Mouse (Mus musculus) brown adipose tissue, adult 24 weeks (tissue): Measurements from ENCODE around the gene Defa33. TPM values are rescaled to one million over a fixed set of nuclear protein-coding genes. Genes with fewer than 3 reads are reported as not detected.
"Not testable (repeated sequence)": the region's sequence is repeated elsewhere in the genome, so short reads cannot be mapped to it uniquely, and the experiment has no call there.

Experiments
- H3K27ac ChIP-seq: fragments of 200-500 bp; replicated peaks from 2 replicates; pipeline ENCODE4 v1.5.1; 2012; ENCODE audit warnings: low read depth, mild to moderate bottlenecking, low read length
- H3K4me1 ChIP-seq: fragments of 200-500 bp; 2 replicates; pipeline ENCODE4 v1.6.1; 2012; ENCODE audit warnings: low read length, mixed read lengths; ENCODE audit not compliant: control insufficient read depth, insufficient read depth, insufficient read length
- H3K4me3 ChIP-seq: fragments of 200-500 bp; 2 replicates; pipeline ENCODE4 v1.5.1; 2012; ENCODE audit warnings: low read depth, mild to moderate bottlenecking, low read length, moderate library complexity; ENCODE audit not compliant: insufficient read depth
- polyA plus RNA-seq: library from polyadenylated mRNA; stranded (reverse); fragments of >200 nt; gene quantifications from 2 replicates; pipeline ENCODE4 v1.2.4, GENCODE M21; 2012; ENCODE audit not compliant: missing spikeins, insufficient read depth, insufficient read length

Gene Defa33
- not detected in 2 replicates for polyA plus RNA-seq

DNA sequence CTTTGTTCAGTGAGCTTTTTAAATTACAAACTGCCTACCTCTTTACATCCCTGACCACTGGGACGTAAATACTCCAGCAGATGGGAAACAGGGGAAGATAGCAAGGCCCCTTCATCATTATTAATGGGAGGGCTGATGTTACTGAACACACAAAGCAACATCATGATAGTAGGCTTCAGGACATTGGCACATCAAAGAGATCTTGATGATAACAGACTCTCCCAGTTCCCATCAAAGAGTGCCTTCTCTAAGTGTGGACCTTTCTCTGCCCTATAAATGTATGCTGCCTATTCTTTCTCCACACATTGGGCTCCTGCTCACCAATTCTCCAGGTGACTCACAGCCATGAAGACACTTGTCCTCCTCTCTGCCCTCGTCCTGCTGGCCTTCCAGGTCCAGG is at the start of gene Defa33:
Gene Defa33, plus strand, starts transcription at position 301 of the 400 bp plus-strand sequence.
- H3K27ac ChIP-seq, H3K4me1 ChIP-seq, H3K4me3 ChIP-seq: not testable (repeated sequence)

- not testable (repeated sequence) for H3K27ac ChIP-seq, H3K4me1 ChIP-seq, H3K4me3 ChIP-seq
Measured at GRCm38 (mm10) chr8:21378215-21378614, 13.4 kb upstream of the Defa33 start, which contains the start of gene Defa2. Gene Defa2 (plus strand): TSS chr8:21378515.

GRCm38 (mm10) chr8:21427111-21427510 is 35.5 kb downstream of the Defa33 start, which contains the start of gene Defa36:
Gene Defa36 (plus strand): TSS chr8:21427411.
- not testable (repeated sequence) for H3K4me1 ChIP-seq, H3K27ac ChIP-seq, H3K4me3 ChIP-seq

Other genes with a start within 250 kb of the Defa33 start
- gene Defa22, start 229.5 kb upstream of the Defa33 start, polyA plus RNA-seq: not detected in 2 replicates
- not detected in 2 replicates for gene Defa31, start 200.2 kb upstream of the Defa33 start, polyA plus RNA-seq
- gene Gm15293, start 190.2 kb upstream of the Defa33 start, polyA plus RNA-seq: not detected in 2 replicates
- gene Gm15292, start 142.1 kb upstream of the Defa33 start, polyA plus RNA-seq: not detected in 2 replicates
- not detected in 2 replicates for gene Defa27, start 76.3 kb upstream of the Defa33 start, polyA plus RNA-seq
- gene Defa29, start 64.8 kb upstream of the Defa33 start, polyA plus RNA-seq: not detected in 2 replicates
- gene Defa2, start 13.3 kb upstream of the Defa33 start, polyA plus RNA-seq: not detected in 2 replicates
- not detected in 2 replicates for gene Defa36, start 35.6 kb downstream of the Defa33 start, polyA plus RNA-seq
- gene Gm7849, start 64.7 kb downstream of the Defa33 start, polyA plus RNA-seq: not detected in 2 replicates
- not detected in 2 replicates for gene Defa20, start 117.4 kb downstream of the Defa33 start, polyA plus RNA-seq
- gene Defa32, start 137.2 kb downstream of the Defa33 start, polyA plus RNA-seq: not detected in 2 replicates
- not detected in 2 replicates for gene Defa37, start 173.6 kb downstream of the Defa33 start, polyA plus RNA-seq
- gene Defa28, start 191.2 kb downstream of the Defa33 start, polyA plus RNA-seq: not detected in 2 replicates
- gene Gm7861, start 202.7 kb downstream of the Defa33 start, polyA plus RNA-seq: not detected in 2 replicates
- not detected in 2 replicates for gene Defa26, start 226.4 kb downstream of the Defa33 start, polyA plus RNA-seq